Mouse (Mus musculus) kidney, postnatal 4 days (tissue): ENCODE results near the gene Rps2.
"Not testable (repeated sequence)": the region's sequence is repeated elsewhere in the genome, so short reads cannot be mapped to it uniquely, and the experiment has no call there.

Experiments used
- DNase-seq, 2 experiments: peaks; one replicate each; pipeline ENCODE4 v3.0.0; 2021; ENCODE audit warnings: mixed read lengths in 2 of 2

The Rps2 gene

DNA sequence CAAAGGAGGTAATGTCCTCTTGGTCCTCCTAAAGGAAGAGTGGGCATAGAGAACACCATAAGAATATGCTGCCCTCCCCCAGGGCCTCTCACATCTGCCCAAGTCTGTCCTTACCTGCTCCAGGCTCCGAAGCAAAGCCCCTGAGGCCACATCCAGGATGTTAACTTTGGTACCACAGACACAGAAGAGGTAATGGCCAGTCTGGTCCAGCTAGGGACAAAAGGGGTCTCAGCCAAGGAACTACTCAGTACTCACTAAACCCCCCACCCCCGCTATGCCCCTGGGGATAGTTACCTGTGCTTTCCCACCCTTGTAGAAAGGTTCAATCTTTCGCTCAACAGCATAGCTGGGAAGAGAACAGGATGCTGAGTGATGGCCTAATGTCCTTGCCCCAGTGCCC, 12.1 kb upstream of the Rps2 start:
- DNase-seq: no peak

GRCm38 (mm10) chr17:24706982-24707800, 10.7 kb upstream of the Rps2 start, which contains the start of gene Tbl3:
Tbl3 (minus strand) TSS chr17:24707660.
- peak; percentile 97 to 98 for DNase-seq

DNA sequence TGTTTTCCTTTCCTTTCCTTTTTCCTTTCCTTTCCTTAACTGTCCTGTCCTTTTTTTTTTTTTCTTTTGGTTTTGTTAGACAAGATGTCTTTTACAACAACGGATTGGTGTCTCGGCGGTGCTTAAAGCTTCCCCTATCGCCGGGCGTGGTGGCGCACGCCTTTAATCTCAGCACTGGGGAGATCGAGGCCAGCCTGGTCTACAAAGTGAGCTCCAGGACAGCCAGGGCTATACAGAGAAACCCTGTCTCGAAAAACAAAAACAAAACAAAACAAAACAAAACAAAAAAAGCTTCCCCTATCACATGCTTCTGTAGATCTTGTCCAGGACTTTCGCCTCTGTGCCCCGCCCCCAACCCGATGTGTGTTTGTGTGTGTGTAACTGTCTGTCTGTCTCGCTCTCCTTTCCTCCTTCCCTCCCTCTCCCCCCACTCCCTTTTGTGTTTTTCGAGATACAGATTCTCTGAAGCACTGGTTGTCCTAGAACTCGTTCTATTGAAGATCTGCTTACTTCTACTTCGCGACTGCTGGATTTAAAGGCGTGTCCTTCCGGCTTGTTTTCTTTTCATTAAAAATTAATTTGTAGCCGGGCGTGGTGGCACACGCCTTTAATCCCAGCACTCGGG, 10.0 kb upstream of the Rps2 start:
- DNase-seq: no peak

DNA sequence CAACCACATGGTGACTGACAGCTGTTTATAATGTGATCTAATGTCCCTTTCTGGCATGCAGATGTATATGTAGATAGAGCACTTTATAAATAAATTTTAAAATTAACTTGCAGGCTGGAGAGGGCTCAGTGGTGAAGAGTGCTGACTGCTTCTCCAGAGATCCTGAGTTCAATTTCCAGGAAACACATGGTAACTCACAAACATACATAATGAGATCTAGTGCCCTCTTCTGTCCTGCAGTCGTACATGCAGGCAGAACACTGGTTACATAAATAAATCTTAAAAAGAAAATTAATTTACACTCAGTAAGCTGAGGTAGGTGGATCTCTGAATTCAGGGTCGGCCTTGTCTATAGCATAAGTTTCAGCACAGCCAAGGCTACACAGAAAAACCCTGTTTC, 9.3 kb upstream of the Rps2 start:
- no peak for DNase-seq

- DNase-seq: peak in 1 of 2 experiments; percentile 51
These were observed 2.4 kb upstream of the Rps2 start for GRCm38 (mm10) chr17:24715556-24715955.

GRCm38 (mm10) chr17:24716166-24716682, 1.7 kb upstream of the Rps2 start:
- no peak for DNase-seq

DNA sequence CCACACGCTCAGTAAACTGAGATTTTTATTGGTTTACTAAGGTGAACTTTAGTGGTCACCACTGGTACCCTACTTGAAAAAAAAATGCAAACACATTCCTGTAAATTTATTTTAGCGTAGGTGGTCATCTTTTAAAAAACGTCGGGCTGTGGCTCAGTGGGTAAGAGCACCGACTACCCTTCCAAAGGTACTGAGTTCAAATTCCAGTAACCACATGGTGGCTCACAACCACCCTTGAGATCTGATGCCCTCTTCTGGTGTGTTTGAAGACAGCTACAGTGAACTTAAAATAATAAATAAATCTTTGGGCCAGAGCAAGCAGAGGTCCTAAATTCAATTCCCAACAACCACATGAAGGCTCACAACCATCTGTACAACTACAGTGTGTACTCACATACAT, 1.0 kb downstream of the Rps2 start:
- DNase-seq: not testable (repeated sequence)

GRCm38 (mm10) chr17:24719494-24720222, 1.7 kb downstream of the Rps2 start:
- peak; percentile 99 to 100 for DNase-seq

GRCm38 (mm10) chr17:24720616-24721015, 2.7 kb downstream of the Rps2 start:
- not testable (repeated sequence) for DNase-seq

DNA sequence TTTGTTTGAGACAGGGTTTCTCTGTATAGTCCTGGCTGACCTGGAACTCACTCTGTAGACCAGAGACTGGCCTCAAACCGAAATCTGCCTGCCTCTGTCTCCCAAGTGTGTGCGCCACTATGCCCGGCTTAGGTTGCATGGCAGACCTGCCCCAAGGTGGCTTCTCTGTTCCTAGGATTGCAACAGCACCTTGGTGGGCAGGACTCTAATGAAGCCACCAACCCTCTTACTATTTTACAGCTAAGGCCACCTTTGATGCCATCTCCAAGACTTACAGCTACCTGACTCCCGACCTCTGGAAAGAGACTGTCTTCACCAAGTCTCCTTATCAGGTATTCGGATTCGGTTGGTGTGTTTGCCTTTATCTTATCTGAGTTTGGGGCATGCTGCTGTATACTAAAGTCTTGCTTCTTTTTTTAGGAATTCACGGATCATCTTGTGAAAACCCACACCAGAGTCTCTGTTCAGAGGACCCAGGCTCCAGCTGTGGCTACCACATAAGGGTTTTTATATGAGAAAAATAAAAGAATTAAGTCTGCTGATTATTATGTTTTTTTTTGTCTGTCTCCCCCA, 3.6 kb downstream of the Rps2 start:
- not testable (repeated sequence) for DNase-seq

- no peak for DNase-seq
These were observed 4.5 kb downstream of the Rps2 start for GRCm38 (mm10) chr17:24722220-24722924.

DNA sequence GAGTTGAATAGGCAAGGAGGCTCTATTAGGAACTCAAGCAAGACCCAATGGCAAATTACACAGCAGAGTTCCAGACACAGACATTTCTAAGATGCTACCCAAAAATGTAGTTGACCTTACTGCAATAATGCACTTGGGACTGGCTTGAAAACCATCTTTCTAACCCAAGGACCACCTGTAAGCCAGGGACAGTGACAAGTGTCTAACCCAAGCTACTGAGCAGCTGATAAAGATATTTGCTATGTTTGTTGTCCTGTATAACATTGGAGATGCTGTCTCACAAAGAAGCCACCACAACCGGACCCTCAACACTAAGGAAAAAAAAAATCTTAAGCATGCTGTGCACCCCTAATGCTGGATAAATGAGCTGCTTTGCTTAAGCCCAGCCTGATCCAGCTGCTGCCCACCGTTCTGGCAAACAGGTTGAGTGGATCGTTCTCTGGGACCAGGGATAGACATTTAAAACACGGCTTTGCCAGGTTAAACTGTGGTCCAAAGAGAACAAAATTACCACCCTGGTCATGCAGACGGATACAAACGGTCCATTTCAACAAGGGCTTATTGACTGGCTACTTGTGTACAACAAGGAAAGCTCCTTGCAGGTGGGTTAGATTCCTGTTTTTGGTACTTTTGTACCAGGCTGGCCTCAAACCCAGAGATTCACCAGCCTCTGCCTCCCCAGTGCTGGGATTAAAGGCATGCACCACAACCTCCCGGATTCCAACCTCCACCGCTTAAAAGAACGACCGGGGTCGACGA, 5.4 kb downstream of the Rps2 start:
- no peak for DNase-seq

DNA sequence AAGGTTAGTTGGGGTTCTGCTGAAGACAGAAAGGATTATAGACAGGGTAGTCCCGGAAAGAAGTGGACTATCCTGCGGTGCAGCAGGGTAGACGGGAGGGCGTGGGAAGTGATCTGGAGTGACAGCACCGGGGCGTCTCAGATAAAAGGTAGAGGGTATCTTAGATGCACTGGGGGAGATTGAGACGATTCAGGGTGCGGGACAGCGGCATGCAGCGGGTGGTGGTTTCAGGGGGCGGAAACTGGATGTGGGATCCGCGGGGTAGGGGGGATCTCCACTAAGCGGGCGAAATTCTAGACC, 5.9 kb downstream of the Rps2 start:
- DNase-seq: no peak

DNA sequence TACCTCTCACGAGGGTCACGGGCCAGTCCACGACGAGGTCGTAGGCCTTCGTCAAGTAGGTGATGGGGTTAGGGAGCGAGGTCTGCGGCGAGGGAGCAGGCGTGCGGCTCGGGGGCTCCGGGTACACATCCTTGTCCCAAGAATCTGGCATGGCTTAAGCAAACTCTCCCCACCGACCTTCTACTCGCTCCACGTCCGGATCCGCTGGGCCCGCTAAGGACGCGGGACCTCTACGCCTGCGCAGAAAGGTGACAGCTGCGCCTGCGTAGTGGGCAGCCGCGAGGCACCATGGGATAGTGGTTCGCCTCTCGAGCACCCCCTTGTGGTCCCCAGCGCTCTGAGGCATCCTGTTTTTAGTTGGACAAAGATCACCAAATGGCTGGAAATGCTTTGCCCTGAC, 6.3 kb downstream of the Rps2 start, which contains the start of gene Ndufb10:
Ndufb10 (minus strand) TSS at position 295 of the 400 bp plus-strand sequence.
- DNase-seq: peak; percentile 99

DNA sequence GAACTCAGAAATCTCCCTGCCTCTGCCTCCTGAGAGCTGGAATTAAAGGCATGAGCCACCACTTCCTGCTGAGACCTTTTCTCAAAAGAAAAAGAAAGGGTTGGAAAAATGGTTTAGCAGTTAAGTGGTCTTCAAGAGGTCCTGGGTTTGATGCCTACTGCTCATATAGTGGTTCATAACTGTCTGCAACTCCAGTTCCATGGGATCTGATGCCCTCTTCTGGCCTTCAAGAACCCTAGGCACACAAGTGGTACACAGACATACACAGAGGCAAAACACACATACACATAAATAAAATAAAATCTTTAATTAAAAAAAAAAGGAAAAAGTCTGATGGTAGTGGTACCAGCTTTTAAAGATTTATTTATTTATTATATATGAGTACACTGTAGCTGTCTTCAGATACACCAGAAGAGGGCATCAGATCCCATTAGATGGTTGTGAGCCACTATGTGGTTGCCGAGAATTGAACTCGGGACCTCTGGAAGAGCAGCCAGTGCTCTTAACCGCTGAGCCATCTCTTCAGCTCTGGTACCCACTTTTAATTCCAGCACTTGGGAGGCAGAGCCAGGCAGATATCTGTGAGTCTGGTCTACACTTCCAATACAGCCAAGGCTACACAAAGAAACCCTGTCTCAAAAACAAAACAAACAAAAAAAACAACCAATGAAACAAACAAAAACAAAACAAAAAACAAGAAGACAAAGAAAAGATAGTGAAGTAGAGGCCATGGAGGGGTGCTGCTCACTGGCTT, 7.9 kb downstream of the Rps2 start:
- no peak for DNase-seq

- no peak for DNase-seq
These were observed 9.7 kb downstream of the Rps2 start, which contains the start of gene Rpl3l for GRCm38 (mm10) chr17:24727618-24728017. Rpl3l (plus strand) TSS chr17:24727820.

DNA sequence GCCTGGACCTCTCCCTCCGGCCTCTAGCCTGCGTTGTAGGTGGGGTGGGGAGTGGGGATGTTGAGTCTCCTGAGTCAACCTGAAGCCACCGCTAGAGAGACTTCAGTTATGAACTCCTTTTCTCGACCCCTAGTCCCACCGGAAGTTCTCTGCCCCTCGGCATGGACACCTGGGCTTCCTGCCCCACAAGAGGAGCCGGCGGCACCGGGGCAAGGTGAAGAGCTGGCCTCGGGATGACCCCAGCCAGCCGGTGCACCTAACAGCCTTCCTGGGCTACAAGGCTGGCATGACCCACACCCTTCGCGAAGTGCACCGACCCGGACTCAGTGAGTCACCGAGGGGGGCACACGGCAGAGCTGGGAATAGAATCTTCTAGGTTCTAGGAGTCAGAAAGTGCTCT, 10.3 kb downstream of the Rps2 start:
- no peak for DNase-seq

GRCm38 (mm10) chr17:24729067-24729466, 11.2 kb downstream of the Rps2 start:
- DNase-seq: no peak

GRCm38 (mm10) chr17:24730787-24731186, 12.9 kb downstream of the Rps2 start:
- DNase-seq: no peak

- no peak for DNase-seq
These were observed 14.5 kb downstream of the Rps2 start for GRCm38 (mm10) chr17:24732233-24732935.
